Mouse (Mus musculus) cerebellum, adult 9-11 months (tissue): ENCODE results near the gene Tnfrsf12a.

Source experiments
- DNase-seq: peaks from one replicate; pipeline ENCODE4 v3.0.0; 2022

The Tnfrsf12a gene

GRCm38 (mm10) chr17:23679127-23679835 is 2.0 kb upstream of the Tnfrsf12a start, which contains the start of gene Cldn6:
TSS of gene Cldn6 (plus strand) at chr17:23679249.
- DNase-seq = peak; percentile 58

DNA sequence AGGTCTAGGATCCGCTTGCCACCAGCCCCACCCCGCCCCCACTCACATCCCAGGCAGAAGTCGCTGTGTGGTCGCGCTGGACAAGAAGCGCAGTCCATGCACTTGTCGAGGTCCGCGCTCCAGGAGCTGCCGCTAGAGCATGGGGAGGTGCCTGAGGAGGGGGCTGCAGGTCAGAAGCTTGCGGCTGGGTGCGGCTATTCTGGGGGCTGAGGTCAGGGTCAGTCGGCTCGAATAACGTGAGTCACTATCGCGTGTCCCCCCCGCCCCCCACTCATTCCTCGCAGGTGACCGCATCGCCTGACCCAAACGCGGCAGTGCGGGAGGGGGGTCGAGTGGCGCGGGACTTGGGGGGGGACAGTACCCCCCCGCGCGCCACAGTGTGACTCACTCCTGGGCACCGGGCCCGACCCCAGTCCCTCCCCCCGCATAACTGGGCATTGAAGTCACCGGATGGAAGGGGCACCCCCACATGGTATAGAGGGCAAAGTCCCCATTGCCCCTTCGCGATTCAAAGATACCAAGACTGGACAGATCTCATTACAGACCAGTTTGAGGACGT is 716 bp downstream of the Tnfrsf12a start:
- peak; percentile 78 for DNase-seq

- DNase-seq = peak; percentile 81
Measured at GRCm38 (mm10) chr17:23675564-23676281, 1.5 kb downstream of the Tnfrsf12a start.

DNA sequence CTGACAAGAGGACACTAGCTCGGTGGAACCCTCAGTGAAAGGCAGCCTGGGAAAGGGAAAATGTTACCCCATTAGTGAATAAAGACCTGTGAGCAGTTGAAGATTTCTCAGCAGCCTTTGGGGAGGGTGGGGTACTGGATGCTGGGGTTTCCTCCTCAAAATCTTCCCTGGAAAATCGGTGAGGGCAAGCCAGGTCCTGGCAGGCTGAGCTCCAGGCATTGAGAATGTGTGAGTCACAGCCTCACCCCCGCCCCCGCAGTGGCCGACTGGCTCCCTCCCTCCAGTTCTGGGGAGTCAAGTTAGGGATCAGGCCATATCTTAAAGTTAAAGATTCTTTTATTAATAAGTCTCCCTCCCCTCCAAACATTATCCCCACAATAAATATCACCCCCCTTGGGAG is 2.1 kb downstream of the Tnfrsf12a start:
- peak; percentile 76 for DNase-seq

GRCm38 (mm10) chr17:23674271-23674952 is 2.9 kb downstream of the Tnfrsf12a start:
- DNase-seq = peak; percentile 81

DNA sequence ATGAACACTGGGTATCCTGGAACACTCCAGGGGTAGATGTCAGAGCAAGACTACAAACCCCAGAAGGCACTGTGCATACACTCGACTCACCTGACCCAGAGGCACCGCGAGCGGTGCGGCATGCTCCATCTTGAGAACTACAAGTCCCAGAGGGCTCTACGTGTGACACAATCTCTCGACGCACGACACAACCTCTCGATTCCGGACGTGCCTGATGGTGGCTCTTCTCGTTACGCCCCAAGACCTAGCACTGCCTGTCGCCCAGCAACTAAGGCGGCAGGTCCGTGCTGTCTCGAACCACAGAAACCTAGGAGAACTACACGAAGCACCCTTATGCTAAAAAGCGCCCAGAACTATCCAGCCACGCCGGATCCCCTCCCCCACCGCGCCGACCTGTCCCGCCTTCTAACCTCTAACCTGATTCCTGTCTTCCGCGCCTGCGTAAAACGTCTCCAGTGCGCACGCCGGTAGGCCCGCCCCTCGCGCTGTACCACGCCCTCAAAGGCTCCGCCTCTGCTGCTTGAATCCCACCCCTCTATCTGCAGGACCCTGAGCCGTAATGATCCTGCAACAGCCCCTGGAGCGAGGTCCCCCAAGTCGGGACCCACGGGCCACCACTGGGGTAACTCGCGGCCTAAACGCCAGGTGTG is 3.7 kb downstream of the Tnfrsf12a start, which contains the start of the genes Hcfc1r1 and Thoc6:
TSS of gene Hcfc1r1 (plus strand) at position 173 of the 650 bp plus-strand sequence.
TSS of gene Thoc6 (minus strand) at position 459 of the 650 bp plus-strand sequence.
- DNase-seq = peak; percentile 98

DNA sequence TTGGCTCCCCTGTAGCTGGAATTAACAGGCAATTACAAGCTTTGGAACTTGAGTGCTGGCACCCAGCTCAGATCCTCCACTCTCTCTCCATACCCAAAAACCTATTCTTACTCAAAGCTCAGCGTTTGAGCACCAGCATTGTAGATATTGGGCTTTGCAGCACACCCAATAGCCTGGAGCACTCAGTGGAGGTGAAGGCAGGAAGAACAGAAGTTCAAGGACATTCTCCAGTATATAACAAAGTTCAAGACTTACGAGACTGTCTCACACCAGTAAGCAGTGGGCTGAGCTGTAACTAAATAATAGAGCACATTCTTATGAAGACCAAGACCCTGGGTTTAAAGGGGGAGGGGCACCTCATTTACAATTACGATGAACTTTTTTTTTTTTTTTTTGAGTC is 4.5 kb downstream of the Tnfrsf12a start:
- DNase-seq = peak; percentile 61

DNA sequence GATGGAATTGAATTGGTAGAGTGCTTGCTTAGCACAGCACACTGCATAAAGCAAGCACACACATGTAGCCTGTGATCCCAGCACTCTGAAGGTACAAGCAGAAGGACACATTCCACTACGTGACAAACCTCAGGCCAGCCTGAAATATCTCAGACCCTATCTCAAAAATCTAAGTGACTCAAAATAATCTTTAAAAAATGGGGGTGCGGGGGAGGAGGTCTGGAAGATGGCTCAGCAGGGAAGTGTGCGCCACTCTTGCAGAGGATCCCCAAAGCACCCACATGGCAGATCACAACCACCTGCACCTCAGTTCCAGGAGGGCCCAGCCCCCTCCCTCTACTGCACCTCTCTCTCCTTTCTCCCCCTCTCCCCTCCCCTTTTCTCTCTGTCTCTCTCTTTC is 5.7 kb downstream of the Tnfrsf12a start:
- no peak for DNase-seq

- peak; percentile 62 for DNase-seq
Measured at GRCm38 (mm10) chr17:23670516-23671074, 6.7 kb downstream of the Tnfrsf12a start.

DNA sequence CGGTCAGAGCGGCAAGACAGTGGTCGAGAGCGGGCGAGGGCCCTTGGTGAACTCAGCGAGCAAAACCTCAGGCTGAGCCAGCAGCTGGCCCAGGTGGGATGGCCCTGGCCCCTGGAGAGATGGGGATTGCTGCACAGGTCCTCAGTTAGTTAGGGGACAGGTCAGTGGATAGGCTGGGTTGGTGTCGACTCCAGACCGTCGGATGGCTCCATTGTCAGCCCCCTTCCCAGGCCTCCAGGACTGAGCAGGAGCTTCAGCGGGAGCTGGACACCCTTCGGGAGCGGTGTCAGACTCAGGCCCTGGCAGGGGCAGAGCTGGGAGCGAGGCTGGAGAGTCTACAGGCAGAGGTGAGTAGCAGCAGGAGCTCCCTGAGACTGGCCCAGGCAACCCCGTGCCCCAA is 11.8 kb downstream of the Tnfrsf12a start:
- DNase-seq = peak; percentile 14

DNA sequence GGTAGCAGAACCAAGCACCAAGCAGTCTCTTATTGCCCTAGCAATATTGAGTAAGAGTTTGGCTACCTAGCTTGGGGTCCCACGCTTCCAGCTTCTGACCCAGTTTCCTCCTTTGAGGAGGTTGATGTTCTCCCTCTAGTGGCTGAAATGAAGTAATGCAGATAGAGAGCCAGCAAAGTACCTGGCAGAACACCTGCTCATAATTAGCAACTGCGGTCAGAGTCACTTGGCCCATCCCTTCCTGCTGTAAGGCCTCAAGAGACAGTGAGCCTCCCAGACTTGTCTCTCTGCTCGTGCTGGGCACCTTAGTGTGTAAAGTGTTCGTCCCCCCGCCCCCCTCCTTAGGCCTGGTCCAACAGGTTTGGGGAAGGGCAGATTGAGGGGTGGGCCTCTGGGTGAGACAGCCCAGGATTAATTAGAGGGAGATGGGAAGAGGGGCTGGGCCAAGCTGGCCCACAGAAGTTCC is 12.7 kb downstream of the Tnfrsf12a start:
- peak; percentile 29 for DNase-seq

- peak; percentile 15 for DNase-seq
Measured at GRCm38 (mm10) chr17:23661526-23661925, 15.7 kb downstream of the Tnfrsf12a start.

GRCm38 (mm10) chr17:23660876-23661200 is 16.4 kb downstream of the Tnfrsf12a start:
- peak; percentile 8 for DNase-seq

GRCm38 (mm10) chr17:23660117-23660875 is 17.0 kb downstream of the Tnfrsf12a start, which contains the start of gene Bicdl2:
TSS of gene Bicdl2 (plus strand) at chr17:23660506.
- DNase-seq = peak; percentile 57

GRCm38 (mm10) chr17:23658450-23658849 is 18.8 kb downstream of the Tnfrsf12a start:
- DNase-seq = no peak

DNA sequence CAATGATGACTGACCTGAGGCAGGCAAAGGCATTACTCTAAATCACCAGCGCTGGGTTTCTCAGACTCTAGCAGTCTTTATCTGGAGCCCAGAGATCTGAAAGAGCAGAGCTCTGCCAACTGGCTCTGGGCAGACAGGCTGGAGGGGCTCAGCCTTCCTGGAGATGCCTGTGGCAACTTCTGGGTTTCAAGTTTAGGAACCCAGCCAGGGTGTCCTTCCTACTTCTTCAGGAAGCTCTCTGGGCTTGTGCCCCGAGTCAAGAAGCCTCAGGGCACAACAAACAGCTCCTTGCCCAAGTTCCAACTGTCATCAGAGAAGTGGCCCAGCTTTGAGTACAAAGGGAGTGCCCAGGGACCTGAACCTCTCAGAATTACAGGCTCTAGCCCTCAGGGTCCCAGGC is 22.9 kb downstream of the Tnfrsf12a start:
- no peak for DNase-seq

DNA sequence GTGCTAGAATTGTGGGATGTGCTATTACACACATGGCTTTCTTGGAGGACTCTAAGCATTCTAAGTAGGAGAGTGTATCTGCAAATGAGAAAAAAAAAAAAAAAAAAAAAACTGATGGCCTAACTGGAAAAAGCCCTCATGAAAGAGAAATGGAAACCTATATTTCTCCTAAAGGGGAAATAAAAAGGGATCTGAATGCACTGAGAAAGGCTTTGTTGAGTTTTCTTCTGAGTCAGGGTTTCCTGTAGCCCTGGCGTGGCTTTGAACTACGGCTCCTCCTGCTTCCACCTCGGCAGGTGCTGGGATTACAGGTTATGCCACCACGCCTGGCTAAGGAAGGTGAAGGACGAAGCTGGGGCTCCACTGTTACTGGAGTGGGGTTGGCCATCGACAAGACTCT is 23.3 kb downstream of the Tnfrsf12a start:
- DNase-seq = no peak

DNA sequence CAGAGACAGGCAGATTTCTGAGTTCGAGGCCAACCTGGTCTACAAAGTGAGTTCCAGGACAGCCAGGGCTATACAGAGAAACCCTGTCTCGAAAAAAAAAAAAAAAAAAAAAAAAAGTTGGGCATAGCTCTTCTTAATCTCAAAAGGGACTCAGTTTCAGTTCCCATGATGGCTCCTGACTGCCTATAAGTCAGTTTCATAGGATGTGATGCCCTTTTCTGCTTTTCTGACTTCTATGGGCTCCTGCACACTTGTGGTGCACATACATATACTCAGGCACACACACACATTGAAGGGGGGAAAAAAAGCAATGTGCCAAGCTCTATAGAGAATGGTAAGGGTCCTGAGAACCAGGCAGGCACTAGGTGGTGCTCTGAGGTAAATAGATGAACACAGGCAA is 23.9 kb downstream of the Tnfrsf12a start:
- DNase-seq = no peak

GRCm38 (mm10) chr17:23651363-23651762 is 25.9 kb downstream of the Tnfrsf12a start:
- no peak for DNase-seq

DNA sequence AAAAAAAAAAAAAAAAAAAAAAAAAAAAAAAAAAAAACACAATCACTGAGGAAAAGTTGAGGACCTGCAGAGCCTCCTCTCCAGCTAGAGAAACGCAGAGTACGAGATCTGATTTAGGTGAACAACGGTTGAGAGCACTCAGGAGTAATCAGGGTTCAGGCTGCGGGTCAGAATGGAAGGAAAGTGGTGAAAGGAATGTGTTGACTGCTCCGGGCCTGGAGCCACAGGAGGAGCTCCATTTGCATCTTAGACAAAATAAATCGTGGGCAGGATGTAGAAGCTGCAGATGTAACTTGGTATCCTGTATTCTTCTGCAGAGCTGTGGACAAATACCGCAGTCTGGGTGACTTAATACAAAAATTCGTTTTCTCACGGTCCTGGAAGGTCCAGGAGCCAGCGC is 31.4 kb downstream of the Tnfrsf12a start:
- DNase-seq = no peak
